Mouse (Mus musculus): ENCODE data around the gene Ndst2. TPM values are rescaled to one million over a fixed set of nuclear protein-coding genes. Genes with fewer than 3 reads are reported as not detected.

The Ndst2 gene
- polyA plus RNA-seq, 1 experiment from 2014 or later, result 17.1 TPM

DNA sequence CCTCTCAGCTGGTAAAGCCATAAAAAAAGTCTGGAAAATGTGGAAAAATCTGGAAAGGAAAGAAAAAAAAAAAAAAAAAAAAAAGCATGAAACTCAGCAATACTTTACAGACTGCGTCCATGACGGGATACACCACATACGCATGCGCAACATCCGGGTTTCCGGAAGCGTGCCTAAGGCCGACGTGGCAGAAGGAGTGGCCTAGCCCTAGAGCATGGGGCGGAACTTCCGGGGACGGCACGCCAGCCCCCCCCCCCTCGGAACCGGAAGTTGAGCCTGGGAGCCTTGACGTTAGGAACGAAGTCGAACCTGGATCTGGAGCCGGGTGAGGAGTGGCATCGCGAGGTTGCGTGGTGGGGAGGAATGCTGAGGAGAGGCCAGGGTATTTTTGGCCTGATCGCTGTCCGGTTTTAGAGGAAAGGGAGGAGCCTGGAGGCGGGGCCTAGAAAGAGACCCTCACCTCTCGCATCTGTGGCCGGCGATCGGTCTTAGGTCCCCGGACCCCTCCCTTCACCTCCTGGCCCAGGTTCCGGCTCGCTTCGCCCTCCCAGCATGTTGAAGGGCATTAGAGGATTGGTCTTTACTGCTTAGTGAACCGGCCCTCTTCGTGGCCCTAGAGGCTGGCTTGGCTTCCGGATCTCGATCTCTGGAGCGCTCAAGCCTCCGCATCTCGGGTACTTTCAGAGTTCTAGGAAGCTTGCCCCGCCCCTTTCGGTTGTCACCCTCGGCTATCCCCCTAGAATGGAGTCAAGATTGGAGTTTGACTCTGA lies 60.1 kb downstream of the Ndst2 start, which contains the start of gene Sec24c:
TSS of gene Sec24c (plus strand) at position 245 of the 770 bp plus-strand sequence.
- Histone ChIP-seq H3K4me2 (peak within 1 kb of the TSS; percentile 87), H3K9ac (replicated peaks) (peak within 1 kb of the TSS; percentile 93), H3K27me3 (replicated peaks) (peaks cover 11% of the 10 kb centered on the region), H3K4me3 (replicated peaks) (peak within 1 kb of the TSS; percentile 91), H3K9me3 (replicated peaks) (no peaks in the 10 kb centered on the region), H3K4me1 (peaks cover 28% of the 10 kb centered on the region), H3K36me3 (peaks cover 34% of the 10 kb centered on the region), H3K27ac (replicated peaks) (peak within 1 kb of the TSS; percentile 91)
- peak; percentile 97 for ATAC-seq (ENCODE audit: low FRiP score)
- WGBS, result 0% methylated on average over 43 of the region's 43 CpGs

DNA sequence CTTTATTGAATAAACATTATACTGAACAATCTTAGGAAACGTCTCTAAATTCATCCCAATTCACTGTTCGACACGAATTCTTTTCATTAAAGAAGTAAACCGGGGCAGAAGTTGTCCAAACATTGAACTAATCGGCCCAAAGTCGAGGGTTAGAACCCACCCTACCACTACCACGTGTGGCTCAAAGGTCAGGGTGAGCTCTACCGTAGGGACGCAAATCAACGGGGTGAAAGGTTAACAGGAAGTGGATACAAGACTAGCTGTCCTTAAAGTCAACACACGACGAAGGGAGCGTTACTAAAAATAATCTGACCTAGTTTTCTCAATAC lies 60.7 kb downstream of the Ndst2 start:
- Histone ChIP-seq H3K4me3 (replicated peaks) (peak overlapping the region; percentile 91), H3K27me3 (replicated peaks) (peaks cover 16% of the 10 kb centered on the region), H3K36me3 (peaks cover 29% of the 10 kb centered on the region), H3K9me3 (replicated peaks) (no peaks in the 10 kb centered on the region), H3K27ac (replicated peaks) (peak overlapping the region; percentile 91), H3K4me2 (peak overlapping the region; percentile 87), H3K4me1 (peaks cover 28% of the 10 kb centered on the region), H3K9ac (replicated peaks) (peak overlapping the region; percentile 47)
- ATAC-seq (ENCODE audit: low FRiP score), result peak; percentile 84
- 12% methylated on average over 13 of the region's 13 CpGs for WGBS

Small RNA genes lying within 50 kb of the gene (microRNA-seq; reads per million reads assigned to microRNA genes)
- not detected for gene Mir6946

Other genes with a start within 250 kb of the Ndst2 start
- 0.40 and 0.73 TPM in 2 replicates for gene Mss51, start 237.7 kb downstream of the Ndst2 start, polyA plus RNA-seq (2015; fragmentation: Nextera tagmentation; extraction: Ambion mirVana)
- gene Ppp3cb, start 188.0 kb downstream of the Ndst2 start, polyA plus RNA-seq (2015; fragmentation: Nextera tagmentation; extraction: Ambion mirVana), result 79.9 and 89.5 TPM in 2 replicates
- 9.1 and 9.7 TPM in 2 replicates for gene Usp54, start 93.5 kb downstream of the Ndst2 start, polyA plus RNA-seq (2015; fragmentation: Nextera tagmentation; extraction: Ambion mirVana)
- 1.1 and 2.5 TPM in 2 replicates for gene Myoz1, start 78.0 kb downstream of the Ndst2 start, polyA plus RNA-seq (2015; fragmentation: Nextera tagmentation; extraction: Ambion mirVana)
- 1.4 and 2.4 TPM in 2 replicates for gene Synpo2l, start 66.2 kb downstream of the Ndst2 start, polyA plus RNA-seq (2015; fragmentation: Nextera tagmentation; extraction: Ambion mirVana)
- 84.3 and 87.4 TPM in 2 replicates for gene Sec24c, start 60.3 kb downstream of the Ndst2 start, polyA plus RNA-seq (2015; fragmentation: Nextera tagmentation; extraction: Ambion mirVana)
- 30.0 and 31.5 TPM in 2 replicates for gene Fut11, start 39.6 kb downstream of the Ndst2 start, polyA plus RNA-seq (2015; fragmentation: Nextera tagmentation; extraction: Ambion mirVana)
- gene Chchd1, start 31.6 kb downstream of the Ndst2 start, polyA plus RNA-seq (2015; fragmentation: Nextera tagmentation; extraction: Ambion mirVana), result 173 and 194 TPM in 2 replicates
- 39.1 and 43.0 TPM in 2 replicates for gene Zswim8, start 27.0 kb downstream of the Ndst2 start, polyA plus RNA-seq (2015; fragmentation: Nextera tagmentation; extraction: Ambion mirVana)
- gene Camk2g, start 59.5 kb upstream of the Ndst2 start, polyA plus RNA-seq (2015; fragmentation: Nextera tagmentation; extraction: Ambion mirVana), result 214 and 230 TPM in 2 replicates
- gene Plau, start 102.1 kb upstream of the Ndst2 start, polyA plus RNA-seq (2015; fragmentation: Nextera tagmentation; extraction: Ambion mirVana), result 0.83 and 1.1 TPM in 2 replicates
- gene Vcl, start 194.8 kb upstream of the Ndst2 start, polyA plus RNA-seq (2015; fragmentation: Nextera tagmentation; extraction: Ambion mirVana), result 17.5 and 23.3 TPM in 2 replicates

Data from neural tube, embryonic 15.5 days (tissue).